Mouse (Mus musculus) adrenal gland (tissue): Measurements from ENCODE around the gene Kl.

Experiments used
- intact Hi-C: fragments of 180-260 bp; cut with DNase I; formaldehyde crosslinking; loops from one replicate; pipeline ENCODE4 v1.15.1; 2025

Kl gene

DNA sequence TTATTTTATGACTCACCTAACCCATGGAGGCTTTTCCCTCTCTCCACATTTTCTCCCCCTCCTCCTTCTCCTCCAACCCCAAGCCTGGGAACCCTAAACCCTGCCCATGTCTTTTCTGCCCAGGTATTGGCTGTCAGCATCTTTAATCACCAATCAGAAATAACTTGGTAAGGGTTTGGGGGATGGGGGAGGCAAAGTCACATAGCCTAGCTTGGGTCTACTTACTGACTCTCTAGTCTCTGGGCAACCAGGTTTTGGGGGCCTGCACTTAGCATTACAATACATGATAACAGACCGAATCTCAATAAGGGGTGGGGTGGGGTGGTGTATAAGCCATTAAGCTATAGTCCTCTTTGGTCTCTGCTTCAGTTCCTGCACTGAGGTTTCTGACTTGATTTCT lies 10.3 kb downstream of the Kl start:
- intact Hi-C loops: no loop called here

DNA sequence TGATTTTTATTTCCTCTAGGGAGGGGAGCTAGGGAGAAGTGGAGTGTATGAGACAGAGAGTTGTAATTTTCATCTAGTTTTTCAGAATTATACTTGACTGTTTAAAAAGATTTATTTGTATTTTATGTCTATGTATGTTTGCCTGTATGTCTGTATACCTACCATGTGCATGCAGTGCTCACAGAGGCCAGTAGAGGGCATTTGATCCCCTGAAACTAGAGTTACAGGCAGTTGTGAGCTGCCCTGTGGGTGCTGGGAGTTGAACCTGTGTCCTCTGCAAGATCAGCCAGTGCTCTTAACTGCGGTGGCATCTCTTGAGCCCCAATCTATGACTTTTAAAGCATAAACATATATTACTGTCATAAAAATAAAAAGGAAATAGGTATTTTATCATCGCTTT lies 15.5 kb downstream of the Kl start:
- intact Hi-C loops: no loop called here

DNA sequence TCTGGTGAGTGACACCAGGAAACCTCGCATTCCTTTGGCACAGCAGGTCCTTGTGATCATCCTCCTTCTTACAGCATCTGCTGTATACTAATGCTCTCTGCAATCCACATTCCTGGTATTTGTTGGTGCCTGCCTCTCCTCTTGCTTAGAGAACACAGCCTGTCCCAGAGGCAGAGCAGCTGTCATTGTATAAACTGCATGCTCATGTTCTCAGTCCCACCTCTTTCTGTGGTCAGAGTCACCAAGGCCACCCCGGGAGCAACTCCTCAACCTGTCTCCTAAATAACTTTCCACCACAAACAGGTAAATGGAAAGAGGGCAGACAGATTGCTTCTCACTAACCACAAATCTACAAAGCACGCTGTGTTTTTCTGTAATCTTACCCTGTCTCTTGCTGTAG lies 18.1 kb downstream of the Kl start:
- intact Hi-C loops: no loop called here

DNA sequence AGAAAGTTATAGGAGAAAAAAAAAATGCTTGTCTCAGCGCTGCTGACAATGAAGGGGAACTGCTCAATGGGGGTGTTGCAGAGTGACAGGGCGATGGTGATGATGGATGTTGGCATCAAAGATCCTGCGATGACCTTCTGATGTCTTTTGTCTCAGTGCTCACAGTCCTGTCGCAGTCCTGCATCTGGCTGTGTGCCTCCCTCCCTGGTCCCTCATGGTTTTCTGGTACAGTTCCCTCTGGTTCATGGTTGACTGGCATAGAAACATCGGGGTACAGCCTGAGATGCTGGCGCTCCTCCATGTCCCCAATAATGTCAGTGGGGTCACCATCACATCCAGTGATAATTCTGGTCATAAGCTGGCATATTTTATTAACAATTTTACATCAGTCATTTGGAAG lies 18.7 kb downstream of the Kl start:
- intact Hi-C loops: no loop called here

DNA sequence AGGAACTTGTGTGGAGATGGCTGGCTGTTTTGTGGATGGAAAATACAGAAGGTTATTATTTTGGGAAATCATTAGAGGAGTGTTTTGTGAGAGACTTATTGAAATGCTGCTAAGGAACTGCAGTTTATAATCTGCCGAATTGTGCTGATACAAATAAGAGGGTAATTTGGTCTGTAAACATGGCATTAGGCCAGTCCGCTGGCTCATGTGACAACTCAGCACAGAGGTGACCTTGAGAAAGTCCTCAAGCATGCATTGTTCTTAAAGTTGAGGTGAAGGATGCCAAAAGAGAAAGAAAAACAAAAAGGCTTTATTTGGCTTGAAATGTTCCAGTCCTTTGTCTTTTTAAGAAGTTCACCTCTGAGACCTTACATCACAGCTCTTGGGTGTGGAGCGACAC lies 21.8 kb downstream of the Kl start:
- intact Hi-C loops: no loop called here

DNA sequence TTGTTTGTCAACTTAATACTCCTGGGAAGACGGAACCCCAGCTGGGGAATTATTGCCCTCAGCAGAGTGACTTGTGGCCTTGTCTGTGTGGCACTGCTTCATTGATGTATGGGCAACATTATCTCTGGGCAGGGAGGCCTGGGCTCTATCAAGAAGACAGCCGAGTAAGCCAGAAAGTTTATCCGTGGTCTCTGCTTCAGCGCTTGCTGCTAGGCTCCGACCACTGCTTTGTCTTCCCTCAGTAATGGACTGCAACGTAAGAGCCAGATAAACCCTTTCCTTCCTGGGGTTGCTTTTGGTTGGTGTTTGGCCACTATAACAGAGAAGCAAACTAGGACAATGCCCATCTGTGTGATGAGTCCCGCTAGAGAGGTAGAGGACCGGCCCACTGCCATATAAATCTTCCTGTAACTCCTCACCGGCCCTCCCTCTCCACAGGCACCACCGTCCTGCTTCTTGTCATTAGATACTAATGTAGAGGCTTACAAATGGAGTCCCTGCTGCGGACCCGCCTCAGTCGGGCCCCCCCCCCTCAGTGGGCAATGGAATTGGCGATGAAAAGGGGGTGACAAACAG lies 25.1 kb downstream of the Kl start:
- intact Hi-C loops: no loop called here

DNA sequence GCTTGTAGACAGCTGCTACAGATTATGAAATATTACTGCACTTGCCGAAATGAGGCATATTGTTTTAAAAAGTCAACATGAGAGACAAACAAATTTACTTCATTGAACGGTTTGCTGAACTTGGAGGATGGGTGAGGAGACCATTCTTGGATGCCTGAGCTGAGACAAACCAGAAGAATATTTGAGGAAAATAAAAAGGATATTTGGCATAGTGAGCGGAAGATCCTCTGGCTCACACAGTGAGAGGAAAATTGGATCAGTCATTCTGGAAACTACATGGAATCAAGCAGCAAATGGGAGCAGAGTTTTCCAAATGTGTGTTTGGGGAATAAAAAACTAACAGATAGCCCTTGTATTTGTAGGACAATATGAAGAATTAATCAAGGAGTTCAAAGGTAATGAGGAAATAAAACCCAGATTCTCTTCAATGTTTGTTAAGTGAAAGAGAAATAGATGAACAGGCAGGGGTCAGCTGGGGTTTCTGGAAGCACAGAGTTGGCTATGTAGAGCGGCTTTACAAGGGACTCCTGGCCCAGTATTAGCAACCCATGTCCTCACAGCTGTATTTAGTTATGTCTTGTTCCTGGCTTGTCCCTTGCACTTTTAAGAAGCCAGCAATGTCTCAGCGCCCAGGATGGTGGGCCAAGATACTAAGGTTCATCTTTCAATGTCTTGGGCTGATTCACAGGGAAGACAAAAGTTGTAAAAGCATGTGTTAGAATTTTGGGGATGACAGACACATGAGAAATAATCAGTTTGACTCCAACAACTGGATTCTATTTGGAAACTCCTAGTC lies 27.1 kb downstream of the Kl start:
- intact Hi-C loops: no loop called here

DNA sequence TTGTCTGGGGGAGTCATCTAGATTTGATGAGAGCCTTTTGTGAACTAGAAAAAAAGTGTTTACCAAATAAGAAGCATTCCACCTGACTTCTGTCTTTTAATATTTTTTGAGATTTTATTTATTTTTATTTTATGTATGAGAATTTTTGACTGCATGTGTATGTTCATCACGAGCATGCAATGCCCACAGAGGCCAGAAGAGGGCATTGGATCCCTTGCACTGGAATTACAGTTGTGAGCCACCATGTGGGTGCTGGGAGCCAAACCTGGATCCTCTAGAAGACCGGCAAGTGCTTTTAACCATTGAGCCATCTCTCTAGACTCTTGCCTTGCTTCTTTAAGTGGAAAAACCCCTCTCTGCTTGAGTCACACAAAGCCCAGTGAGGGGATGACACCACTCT lies 29.7 kb downstream of the Kl start:
- intact Hi-C loops: no loop called here

DNA sequence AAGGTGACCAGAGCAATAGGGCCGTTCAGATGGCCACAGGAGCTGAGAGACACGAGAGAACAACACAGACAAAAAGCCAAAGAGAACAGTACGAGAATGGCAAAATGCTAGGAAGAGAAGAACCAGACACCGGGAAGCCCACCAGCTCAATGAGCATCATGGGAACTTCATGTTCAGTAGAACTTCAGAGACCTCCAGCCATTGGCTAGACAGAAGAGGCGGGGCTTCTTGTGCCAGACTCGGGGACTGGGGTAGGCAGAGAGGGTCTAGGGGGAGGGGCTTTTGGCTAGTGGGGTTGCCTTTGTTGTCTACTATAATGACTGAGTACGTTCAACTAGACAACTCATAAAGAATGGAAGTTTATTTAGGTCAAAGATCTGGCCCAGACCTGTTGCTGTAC lies 41.7 kb downstream of the Kl start:
- intact Hi-C loops: no loop called here

DNA sequence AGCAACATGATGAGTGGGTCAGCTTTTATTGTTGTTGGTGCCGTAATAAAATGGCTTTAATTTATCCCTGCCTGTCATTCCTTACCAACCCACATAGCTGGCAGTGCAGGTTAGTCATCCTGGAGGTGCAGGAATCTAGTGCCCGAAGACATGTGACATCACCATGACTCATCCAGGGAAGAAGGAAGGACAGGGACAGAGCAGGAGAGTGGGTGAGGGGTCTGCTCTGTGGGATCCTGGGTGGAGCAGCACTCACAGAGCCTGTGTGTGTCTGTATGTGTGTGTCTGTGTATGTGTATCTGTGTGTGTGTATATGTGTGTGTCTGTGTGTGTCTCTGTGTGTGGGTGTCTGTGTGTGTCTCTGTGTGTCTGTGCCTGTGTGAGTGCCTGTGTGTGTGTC lies 44.2 kb downstream of the Kl start:
- intact Hi-C loops: no loop called here

DNA sequence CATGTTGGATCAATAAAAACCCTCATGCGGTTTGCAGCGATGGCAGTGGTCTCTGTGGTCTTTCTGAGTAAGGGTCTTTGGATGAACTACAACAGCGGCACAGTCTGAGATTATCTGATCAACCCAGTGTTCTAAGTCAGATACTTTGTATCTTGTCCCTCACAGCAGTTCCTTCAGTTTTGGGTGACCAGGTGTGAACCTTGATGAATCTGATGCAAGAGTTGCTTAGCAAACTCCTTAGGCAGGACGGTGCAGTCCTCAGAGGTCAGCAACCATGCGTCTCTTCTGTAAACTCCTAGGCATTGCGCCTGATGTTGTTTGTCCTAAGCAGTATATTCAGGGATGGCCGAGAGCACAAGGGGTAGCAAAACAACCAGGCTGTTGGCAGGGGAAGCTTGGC lies 48.7 kb downstream of the Kl start:
- intact Hi-C loops: no loop called here

DNA sequence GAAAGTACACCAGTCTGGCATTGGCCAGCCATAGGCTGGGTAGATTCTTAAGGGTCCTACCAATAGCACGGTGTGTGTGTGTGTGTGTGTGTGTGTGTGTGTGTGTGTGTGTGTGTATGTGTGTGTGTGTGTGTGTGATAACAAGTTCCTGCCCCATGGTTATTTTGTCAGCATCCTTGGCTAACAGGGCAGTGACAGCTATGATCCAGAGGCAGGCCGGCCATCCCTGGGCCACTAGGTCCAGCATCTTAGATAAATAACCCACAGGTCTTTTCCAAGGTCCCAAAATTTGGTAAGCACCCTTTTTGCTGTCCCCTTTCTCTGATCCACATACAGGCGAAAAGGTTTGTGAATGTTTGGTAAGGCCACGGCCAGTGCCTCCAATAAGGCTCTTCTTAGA lies 49.6 kb downstream of the Kl start:
- intact Hi-C loops: no loop called here

DNA sequence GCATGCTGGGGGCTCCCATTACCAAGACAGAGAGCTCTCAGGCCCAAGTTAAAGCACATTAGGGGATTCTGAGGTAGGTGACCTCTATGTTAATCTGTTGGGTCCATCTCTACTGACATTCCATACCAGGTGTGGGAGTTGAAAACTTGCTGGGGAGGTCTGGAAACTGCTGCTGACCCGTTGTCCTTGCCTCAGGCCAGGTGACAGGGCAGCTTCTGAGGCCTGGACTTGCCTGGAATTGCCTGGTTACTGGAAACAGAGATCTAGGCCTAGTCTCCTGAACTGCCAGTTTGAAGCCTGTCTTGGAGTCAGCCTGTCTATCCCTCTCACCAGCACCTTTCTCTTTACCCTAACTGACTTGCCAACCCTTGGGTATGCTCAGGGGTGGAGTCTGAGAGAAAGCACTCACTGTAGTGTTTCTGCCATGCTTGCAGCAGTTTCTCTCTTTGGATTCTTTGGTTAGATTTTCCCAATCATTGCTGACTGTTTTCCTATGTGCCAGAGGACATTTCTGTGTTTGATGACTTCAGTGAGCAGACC lies 51.9 kb downstream of the Kl start:
- intact Hi-C loops: no loop called here

DNA sequence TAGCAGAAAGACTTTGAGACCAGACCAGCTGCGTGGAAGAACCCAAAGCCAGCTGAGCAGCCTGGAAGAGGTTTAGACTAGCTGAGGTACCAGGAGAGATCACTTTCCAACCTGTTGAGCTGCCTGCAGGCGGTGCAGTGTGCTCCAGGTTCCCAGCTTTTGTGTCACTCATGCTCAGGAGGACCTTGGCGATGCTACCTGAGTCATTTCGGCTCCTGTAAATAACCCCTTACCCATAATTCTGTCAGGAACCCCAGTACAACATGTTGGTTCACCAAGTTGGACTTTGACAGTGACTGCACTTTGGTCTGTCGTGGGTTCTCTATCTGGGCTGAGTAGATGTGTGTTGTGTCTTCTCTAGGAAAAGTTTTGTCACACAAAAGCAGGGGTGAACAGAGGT lies 66.0 kb downstream of the Kl start:
- intact Hi-C loops: no loop called here

DNA sequence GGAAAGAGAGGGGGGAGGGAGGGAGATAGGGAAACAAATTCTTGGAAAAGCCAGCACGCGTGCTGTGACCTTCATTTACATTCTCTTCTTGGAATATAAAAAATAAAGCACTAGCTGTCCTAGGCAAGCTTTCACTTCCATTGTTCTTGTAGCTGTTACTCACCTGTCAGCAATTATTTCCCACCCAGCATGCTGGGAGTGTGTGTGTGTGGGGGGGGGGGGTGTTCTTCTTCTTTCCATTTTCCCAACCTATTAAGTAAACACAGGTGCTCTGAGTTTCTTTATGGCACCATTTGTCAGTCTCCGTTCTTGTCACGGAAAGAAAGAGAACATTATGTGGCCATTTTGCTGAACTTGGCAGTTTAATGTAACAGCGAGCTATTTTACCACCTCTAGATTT lies 66.6 kb downstream of the Kl start:
- intact Hi-C loops: no loop called here

DNA sequence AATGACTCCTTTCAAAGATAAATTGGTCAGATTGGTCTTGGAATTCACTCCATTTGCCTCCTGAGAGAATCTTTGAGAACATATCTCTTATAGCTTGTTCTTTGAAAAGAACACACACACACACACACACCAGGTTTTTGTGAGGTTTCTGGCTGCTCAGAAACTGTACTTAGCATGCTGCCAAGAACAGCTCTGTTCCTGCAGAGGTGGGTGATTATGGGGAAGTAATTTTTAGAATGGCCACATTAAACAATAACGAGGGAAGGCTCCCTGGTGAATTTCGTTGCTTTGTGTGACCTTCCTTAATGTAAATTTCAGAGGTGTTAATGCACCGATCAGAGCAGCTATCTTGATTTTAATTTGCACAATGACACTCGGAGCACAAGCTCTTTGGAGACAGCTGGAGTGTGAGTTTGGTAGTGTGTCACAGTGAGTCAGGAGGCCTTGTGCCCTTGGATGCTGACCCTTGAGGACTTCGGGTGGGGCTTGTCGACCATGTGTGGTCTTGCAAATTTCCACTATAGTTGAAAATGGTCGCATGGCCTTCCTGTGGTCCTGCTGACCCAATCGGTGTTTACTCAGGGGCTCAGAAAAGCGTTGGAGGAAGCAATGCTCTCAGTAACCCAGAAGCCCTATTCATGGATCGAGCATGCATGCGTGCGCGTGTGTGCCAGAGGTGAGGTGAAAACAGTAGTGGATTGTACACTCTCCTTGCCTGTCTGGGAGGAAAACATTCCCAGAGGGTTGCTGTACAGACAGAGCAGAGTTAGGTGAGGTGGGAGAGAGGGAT lies 67.8 kb downstream of the Kl start:
- intact Hi-C loops: no loop called here

DNA sequence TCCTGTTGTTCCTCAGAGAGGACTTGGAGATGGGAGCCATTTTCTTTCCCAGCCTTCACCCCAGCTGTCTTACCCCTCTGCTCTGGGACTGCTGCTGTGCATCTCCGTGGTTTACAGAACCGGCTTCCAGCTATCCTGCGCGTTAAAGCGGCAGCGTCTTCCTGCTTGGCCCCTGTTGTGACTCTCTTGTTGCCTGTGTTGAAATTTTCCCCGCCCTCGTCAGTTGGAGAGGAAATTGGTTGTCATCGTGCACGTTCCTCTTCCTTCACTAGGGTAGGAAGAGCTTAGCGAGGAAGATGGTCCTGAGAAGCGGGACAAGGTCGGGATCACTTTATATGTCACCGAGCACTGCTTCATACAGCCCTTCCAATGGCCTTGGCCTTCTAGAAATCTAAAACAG lies 68.4 kb downstream of the Kl start:
- intact Hi-C loops: no loop called here

DNA sequence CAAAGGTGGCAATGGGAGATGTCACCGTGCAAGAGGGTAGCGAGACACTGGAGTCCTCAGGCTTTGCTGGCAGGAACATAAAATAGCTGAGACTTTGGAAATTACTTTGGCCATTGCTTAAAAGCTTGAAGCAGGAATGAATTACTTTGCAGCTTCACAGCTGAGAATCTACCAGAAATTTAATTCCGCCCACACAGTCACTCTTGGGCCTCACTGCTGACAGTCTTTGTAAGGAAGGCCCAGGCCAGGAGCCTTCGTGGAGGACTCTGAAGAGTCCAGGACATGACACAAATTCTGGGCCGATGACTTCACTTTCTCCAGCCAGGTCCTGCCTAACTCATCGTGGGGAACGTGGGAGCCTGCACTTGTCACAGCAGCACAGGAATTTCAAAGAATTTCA lies 69.6 kb downstream of the Kl start:
- intact Hi-C loops: no loop called here

DNA sequence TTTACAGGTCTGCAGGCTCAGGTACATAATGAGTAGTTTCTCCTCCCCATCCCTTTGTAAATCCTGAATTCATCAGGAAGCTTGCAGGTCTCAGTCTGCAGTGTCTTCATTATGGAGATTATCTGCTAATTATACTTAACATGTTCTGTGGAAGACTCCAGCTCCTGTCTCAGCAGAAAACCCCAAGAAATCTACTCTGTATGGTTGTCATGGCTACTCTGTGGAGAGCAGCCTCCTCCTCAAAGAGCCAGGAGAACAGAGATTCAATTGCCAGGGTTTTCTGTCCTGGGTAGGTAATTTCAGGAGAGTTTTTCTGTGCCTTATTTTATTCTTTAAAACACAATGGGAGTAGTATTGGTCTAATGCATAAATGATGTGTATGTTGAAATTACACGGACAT lies 70.5 kb downstream of the Kl start:
- intact Hi-C loops: no loop called here

DNA sequence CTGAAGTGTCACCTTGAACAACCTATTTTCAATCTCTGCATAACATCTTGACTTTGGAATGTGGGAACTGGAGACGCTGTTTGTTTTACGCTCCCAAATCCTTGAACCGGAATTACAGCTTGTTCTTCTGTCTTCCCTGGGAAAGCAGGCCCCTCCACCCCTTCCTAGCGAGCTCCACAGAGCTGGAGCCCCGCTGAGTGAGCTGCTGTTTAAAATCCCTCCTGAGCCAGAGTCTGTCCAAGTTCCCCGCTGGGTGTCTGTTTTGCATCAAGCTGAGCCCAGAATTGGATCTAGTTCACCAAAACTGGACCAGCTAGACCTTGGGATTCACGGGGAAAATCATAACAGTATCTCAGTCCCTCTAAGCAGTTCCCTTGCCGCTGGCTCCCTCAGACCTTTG lies 71.1 kb downstream of the Kl start:
- intact Hi-C loops: no loop called here

DNA sequence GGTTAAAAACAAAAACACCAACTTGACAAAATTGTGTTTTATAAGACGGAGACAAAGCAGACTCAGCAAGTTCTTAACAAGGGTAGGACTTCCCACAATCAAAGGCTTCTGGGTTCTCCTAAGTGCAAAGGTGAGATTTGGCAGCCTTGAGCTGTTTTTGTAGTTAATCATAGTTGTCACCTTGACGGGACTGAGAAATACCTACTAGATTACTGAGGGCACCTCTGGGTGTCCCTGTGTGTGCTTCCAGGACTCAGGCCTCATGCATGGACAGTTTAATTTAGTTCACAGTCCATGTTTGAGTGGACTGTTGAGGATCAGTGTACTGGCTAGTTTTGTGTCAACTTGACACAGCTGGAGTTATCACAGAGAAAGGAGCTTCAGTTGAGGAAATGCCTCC lies 72.1 kb downstream of the Kl start:
- intact Hi-C loops: no loop called here

DNA sequence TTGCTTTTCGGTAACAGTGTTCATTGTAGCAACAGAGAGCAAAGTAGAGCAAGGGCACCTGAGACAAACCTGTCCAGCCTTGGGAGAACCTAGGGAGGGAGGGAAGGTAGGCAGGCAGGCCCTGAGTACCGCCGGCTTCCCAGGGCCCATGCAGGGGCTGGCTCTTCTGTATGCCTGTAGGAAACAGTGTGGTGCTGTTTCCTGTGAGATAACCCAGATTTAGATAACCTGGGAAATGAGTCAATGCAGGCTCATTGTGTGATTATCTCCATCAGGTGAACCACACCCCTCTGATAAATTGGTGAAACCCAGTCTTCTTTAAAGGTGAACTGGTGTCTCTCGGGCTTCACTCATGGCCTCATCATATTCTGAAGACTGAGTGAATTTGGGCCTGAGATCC lies 73.7 kb downstream of the Kl start:
- intact Hi-C loops: no loop called here

DNA sequence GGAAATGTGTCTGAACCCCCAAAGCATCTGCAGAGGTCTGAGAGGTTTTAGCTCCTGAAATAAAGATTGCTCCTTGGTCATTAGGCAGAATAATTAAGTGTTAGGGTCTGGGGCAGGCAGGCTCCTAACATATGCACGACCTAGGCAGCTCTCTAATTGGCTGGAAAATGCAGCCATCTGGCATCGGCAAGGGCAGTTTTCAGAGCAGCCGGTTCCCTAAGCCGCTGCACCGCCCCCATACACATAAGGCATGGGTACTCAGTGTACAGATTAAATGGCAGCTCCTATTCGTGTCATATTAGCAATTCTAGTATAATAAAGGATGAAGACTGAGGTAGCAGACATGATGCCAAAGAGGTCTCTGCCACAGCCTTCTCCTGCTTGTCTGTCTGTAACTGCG lies 74.8 kb downstream of the Kl start:
- intact Hi-C loops: no loop called here
